Mouse (Mus musculus): ENCODE results near the gene Gabpb1. TPM values are rescaled to one million over a fixed set of nuclear protein-coding genes. Genes with fewer than 3 reads are reported as not detected.
"Not testable (repeated sequence)": the region's sequence is repeated elsewhere in the genome, so short reads cannot be mapped to it uniquely, and the experiment has no call there.

Gene Gabpb1
- polyA plus RNA-seq, 1 experiment from 2014 or later: 39.1 TPM

DNA sequence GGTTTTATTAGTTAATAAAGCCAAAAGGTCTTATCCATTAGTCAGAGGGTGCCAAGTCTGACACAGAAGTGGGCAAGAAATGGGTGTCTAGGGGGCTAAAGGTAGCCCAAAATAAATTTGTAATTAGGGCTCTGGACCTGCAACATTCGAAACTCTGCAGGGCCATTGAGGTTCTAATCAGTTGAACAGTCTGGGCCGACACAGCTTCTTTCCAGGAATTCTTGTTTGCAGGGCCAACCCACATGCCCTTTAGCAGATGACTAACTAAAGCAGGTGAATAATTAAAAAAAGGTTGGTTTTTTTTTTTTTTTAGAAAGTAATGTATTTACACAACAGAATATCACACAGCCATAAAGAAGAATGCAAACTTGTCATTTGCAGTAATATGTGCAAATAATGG lies 53.7 kb downstream of the Gabpb1 start:
- H3K4me2 ChIP-seq (ENCODE audit: low read depth, low read length): no peak overlapping the region
- H3K4me3 ChIP-seq (ENCODE audit: low read depth, low read length): no peak overlapping the region
- 88% methylated on average over 2 of the region's 2 CpGs for WGBS
- no peak for ATAC-seq (ENCODE audit: low read depth)
- no peaks in the 10 kb centered on the region for H3K36me3 ChIP-seq (ENCODE audit: control insufficient read depth, insufficient read depth, low read length)
- no peaks in the 10 kb centered on the region for H3K9me3 ChIP-seq (ENCODE audit: control insufficient read depth, low read length)
- H3K9ac ChIP-seq (replicated peaks; ENCODE audit: low read depth, low read length): no peak overlapping the region
- no peaks in the 10 kb centered on the region for H3K4me1 ChIP-seq (ENCODE audit: control insufficient read depth, insufficient read depth, low read length)
- no peak overlapping the region for H3K27ac ChIP-seq (ENCODE audit: low read depth, low read length)
- no peaks in the 10 kb centered on the region for H3K27me3 ChIP-seq (ENCODE audit: control insufficient read depth, insufficient read depth, low read length)

DNA sequence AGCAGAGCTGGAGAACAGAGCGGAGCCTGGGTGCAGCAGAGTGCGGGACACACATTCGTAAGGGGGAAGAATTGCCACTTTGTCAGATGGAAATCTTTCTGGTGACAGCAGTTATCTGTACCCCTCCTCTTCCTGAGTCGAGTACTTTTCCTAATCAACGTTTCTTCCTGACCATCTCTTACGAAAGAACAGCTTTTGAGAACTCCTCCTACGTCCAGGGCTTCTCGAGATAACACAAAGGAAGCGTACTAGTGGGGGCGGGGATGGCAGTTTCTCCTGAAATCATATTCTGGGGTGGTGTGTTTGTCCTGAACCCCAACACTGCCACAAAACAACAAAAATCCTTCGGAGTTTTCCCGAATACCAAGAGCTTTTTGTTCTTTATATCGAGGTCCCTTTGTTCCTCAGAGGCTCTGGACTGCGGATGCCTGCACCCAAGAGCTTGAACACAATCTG lies 56.9 kb downstream of the Gabpb1 start, which contains the start of gene Hdc:
Hdc (minus strand) TSS at position 51 of the 456 bp plus-strand sequence.
- Histone ChIP-seq H3K9me3 (ENCODE audit: control insufficient read depth, low read length) (no peaks in the 10 kb centered on the region), H3K4me1 (ENCODE audit: control insufficient read depth, insufficient read depth, low read length) (no peaks in the 10 kb centered on the region), H3K27me3 (ENCODE audit: control insufficient read depth, insufficient read depth, low read length) (no peaks in the 10 kb centered on the region), H3K27ac (ENCODE audit: low read depth, low read length) (no peak within 1 kb of the TSS), H3K4me2 (ENCODE audit: low read depth, low read length) (no peak within 1 kb of the TSS), H3K4me3 (ENCODE audit: low read depth, low read length) (no peak within 1 kb of the TSS), H3K36me3 (ENCODE audit: control insufficient read depth, insufficient read depth, low read length) (no peaks in the 10 kb centered on the region), H3K9ac (replicated peaks; ENCODE audit: low read depth, low read length) (no peak within 1 kb of the TSS)
- no peak for ATAC-seq (ENCODE audit: low read depth)
- 83% methylated on average over 14 of the region's 14 CpGs for WGBS

DNA sequence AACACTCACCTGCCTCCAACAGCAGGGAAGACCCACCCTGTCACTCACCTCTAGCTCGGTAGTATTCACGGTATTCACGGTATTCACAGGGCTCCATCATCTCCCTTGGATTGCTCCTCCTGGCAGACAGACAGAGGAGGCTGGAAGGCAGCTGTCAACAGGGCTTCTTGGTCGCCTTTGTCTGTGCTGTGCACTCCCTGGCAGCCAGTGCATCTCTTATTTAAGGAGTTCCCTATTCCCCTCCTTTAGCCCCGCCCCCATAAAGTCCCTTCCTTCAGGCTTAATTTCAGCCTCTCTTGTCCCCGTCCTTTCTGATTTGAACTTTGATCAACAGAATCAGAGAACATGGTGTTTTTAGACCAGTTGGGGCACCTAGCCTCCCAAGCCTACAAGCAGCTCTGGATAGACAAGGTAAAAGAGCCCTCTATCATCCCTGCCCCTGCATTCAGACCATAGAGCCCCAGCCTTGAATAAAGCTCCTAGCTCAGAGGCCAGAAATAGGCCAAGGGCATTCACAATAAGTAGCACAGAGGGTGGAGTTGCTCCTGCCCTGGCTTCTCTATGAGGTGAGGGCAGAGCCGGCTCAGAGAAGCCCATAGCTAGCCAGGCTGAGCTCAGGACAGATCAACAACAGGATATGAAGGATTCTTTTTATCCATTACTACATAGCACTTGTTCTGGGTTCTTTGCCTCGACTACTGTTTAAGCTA lies 57.5 kb downstream of the Gabpb1 start:
- 34% methylated on average over 8 of the region's 8 CpGs for WGBS
- no peaks in the 10 kb centered on the region for H3K36me3 ChIP-seq (ENCODE audit: control insufficient read depth, insufficient read depth, low read length)
- no peaks in the 10 kb centered on the region for H3K4me1 ChIP-seq (ENCODE audit: control insufficient read depth, insufficient read depth, low read length)
- no peaks in the 10 kb centered on the region for H3K9me3 ChIP-seq (ENCODE audit: control insufficient read depth, low read length)
- no peak overlapping the region for H3K4me3 ChIP-seq (ENCODE audit: low read depth, low read length)
- no peak overlapping the region for H3K4me2 ChIP-seq (ENCODE audit: low read depth, low read length)
- H3K27me3 ChIP-seq (ENCODE audit: control insufficient read depth, insufficient read depth, low read length): no peaks in the 10 kb centered on the region
- no peak for ATAC-seq (ENCODE audit: low read depth)
- H3K27ac ChIP-seq (ENCODE audit: low read depth, low read length): no peak overlapping the region
- no peak overlapping the region for H3K9ac ChIP-seq (replicated peaks; ENCODE audit: low read depth, low read length)

DNA sequence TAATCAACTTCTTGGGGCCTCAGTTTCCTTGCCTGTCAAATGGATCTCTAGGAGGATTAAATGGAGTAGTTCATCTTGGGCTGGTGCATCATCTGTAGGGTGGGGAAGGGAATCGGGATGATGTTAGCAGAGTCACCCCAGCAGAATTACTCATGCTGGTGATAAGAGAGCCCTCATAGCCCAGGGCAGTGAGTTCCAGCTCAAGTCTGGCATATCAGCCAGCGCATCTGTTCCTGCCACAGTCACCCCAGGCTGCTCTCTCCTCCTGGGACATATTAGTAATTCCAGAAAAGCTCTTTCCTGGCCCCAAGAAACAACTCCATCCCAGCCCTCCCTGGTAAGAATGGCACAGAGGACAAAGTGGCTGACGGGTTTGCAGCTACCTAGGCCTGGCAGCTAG lies 60.8 kb downstream of the Gabpb1 start:
- no peak for ATAC-seq (ENCODE audit: low read depth)
- no peak overlapping the region for H3K27ac ChIP-seq (ENCODE audit: low read depth, low read length)
- H3K9me3 ChIP-seq (ENCODE audit: control insufficient read depth, low read length): no peaks in the 10 kb centered on the region
- H3K4me2 ChIP-seq (ENCODE audit: low read depth, low read length): no peak overlapping the region
- H3K36me3 ChIP-seq (ENCODE audit: control insufficient read depth, insufficient read depth, low read length): no peaks in the 10 kb centered on the region
- H3K27me3 ChIP-seq (ENCODE audit: control insufficient read depth, insufficient read depth, low read length): no peaks in the 10 kb centered on the region
- no peaks in the 10 kb centered on the region for H3K4me1 ChIP-seq (ENCODE audit: control insufficient read depth, insufficient read depth, low read length)
- no peak overlapping the region for H3K9ac ChIP-seq (replicated peaks; ENCODE audit: low read depth, low read length)
- H3K4me3 ChIP-seq (ENCODE audit: low read depth, low read length): no peak overlapping the region
- 77% methylated on average over 3 of the region's 3 CpGs for WGBS

DNA sequence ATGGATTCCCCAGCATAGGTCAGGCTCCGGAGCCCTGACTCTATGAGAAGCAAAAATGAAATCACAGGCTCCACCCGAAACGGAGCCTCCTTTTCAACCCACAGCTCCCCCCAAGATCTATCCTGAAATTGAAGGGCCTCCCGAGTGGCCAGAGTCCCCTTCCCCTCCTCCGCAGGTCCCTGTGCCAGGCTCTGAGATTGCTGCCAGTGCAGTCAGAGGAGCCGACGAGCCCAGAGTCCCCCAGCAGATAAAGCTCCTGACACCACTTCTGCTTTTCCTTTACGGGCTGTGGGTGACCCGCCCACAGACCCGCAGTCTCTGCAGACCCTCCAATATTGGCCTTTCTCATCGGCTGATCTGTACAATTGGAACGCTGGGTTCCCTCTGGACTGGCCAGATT lies 66.5 kb downstream of the Gabpb1 start:
- not testable (repeated sequence) for H3K4me3 ChIP-seq (ENCODE audit: low read depth, low read length); H3K36me3 ChIP-seq (ENCODE audit: control insufficient read depth, insufficient read depth, low read length); H3K27me3 ChIP-seq (ENCODE audit: control insufficient read depth, insufficient read depth, low read length); H3K9me3 ChIP-seq (ENCODE audit: control insufficient read depth, low read length); ATAC-seq (ENCODE audit: low read depth); H3K4me2 ChIP-seq (ENCODE audit: low read depth, low read length); H3K9ac ChIP-seq (replicated peaks; ENCODE audit: low read depth, low read length); H3K4me1 ChIP-seq (ENCODE audit: control insufficient read depth, insufficient read depth, low read length); H3K27ac ChIP-seq (ENCODE audit: low read depth, low read length)
- 80% methylated on average over 11 of the region's 12 CpGs for WGBS

DNA sequence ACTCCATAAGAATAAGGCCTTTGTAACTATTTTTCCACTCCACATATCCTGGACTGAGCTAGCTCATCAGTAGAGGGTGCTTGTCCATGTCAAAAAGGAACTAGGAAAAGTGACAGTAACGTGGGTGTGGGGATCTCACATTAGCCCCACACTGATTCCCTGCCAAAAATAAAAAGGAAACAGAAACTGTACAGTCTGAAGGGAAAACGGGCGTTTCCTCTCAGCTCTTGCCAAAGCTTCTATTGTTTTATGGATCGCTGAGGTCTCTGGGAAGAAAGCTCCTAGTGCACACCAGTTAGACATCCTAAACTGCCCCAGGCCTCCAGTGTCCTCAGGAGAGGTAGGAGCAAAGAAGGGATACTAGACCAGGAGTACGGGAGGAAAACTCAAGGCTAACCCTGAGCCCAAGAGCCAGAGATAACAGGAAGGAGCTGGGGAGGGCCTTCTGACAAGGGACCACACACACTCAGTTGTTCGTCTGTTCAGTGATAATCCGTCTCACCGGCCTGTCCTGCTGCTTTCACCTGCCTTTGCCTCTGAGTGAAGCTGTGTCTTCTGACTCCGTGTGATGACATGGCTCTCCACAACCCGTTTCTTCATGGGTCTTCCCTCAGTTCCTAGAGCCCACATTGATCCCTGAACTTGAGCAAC lies 68.5 kb downstream of the Gabpb1 start:
- Histone ChIP-seq H3K9me3 (ENCODE audit: control insufficient read depth, low read length) (no peaks in the 10 kb centered on the region), H3K4me2 (ENCODE audit: low read depth, low read length) (no peak overlapping the region), H3K4me3 (ENCODE audit: low read depth, low read length) (no peak overlapping the region), H3K4me1 (ENCODE audit: control insufficient read depth, insufficient read depth, low read length) (no peaks in the 10 kb centered on the region), H3K27ac (ENCODE audit: low read depth, low read length) (no peak overlapping the region), H3K36me3 (ENCODE audit: control insufficient read depth, insufficient read depth, low read length) (no peaks in the 10 kb centered on the region), H3K27me3 (ENCODE audit: control insufficient read depth, insufficient read depth, low read length) (no peaks in the 10 kb centered on the region), H3K9ac (replicated peaks; ENCODE audit: low read depth, low read length) (no peak overlapping the region)
- no peak for ATAC-seq (ENCODE audit: low read depth)
- 73% methylated on average over 10 of the region's 10 CpGs for WGBS

DNA sequence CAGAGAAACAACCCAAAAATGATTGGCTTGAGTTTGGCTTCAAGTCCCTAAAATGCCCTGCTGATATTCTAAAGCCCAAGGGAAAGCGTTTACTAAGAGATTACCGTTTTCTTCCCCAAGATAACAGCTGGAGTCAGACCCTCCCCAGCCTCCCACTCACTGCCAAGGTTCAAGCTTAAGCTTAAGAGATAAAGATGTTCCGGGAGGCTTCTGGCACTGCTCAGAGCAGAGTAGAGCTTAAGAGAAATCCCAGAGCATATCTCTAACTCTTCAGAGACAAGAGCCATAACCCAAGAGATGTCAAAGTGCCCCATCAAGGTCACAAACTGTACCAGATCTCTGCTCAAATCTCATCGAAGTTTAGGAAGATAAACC lies 69.5 kb downstream of the Gabpb1 start:
- Histone ChIP-seq H3K27ac (ENCODE audit: low read depth, low read length) (no peak overlapping the region), H3K4me1 (ENCODE audit: control insufficient read depth, insufficient read depth, low read length) (no peaks in the 10 kb centered on the region), H3K9ac (replicated peaks; ENCODE audit: low read depth, low read length) (no peak overlapping the region), H3K9me3 (ENCODE audit: control insufficient read depth, low read length) (no peaks in the 10 kb centered on the region), H3K4me2 (ENCODE audit: low read depth, low read length) (no peak overlapping the region), H3K4me3 (ENCODE audit: low read depth, low read length) (no peak overlapping the region), H3K36me3 (ENCODE audit: control insufficient read depth, insufficient read depth, low read length) (no peaks in the 10 kb centered on the region), H3K27me3 (ENCODE audit: control insufficient read depth, insufficient read depth, low read length) (no peaks in the 10 kb centered on the region)
- ATAC-seq (ENCODE audit: low read depth): no peak
- WGBS: 79% methylated on average over 4 of the region's 4 CpGs

DNA sequence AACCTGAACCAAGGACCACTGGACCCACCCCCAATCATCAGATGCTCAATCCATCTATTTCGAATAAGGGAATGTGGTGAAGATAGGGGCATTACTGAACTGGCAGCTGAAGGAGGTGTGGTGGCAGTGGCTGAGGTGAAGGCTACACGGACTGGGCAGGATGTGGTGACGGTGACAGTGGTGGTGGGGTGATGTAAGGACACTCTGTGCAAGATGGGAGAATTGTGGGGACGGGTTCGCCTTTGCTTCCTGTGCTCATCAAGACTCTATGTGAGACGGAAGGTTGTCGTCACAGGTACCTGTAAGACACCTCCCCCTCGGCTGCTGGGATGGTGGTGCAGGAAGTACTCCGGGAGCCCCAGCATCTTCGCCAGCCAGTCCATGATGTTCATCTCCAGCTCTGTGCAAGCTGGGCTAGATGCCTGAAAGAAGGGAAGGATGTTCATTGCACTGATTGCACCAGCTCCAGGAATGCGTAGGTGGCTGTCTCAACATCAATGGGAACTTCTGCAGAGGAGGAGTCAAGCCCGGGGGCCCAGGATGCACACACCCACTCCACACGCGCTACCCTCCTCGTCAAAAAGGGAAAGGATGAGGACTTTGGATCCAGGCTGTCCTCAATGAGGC lies 70.0 kb downstream of the Gabpb1 start:
- H3K4me2 ChIP-seq (ENCODE audit: low read depth, low read length): no peak overlapping the region
- no peaks in the 10 kb centered on the region for H3K27me3 ChIP-seq (ENCODE audit: control insufficient read depth, insufficient read depth, low read length)
- no peak overlapping the region for H3K27ac ChIP-seq (ENCODE audit: low read depth, low read length)
- H3K4me1 ChIP-seq (ENCODE audit: control insufficient read depth, insufficient read depth, low read length): no peaks in the 10 kb centered on the region
- H3K36me3 ChIP-seq (ENCODE audit: control insufficient read depth, insufficient read depth, low read length): no peaks in the 10 kb centered on the region
- 89% methylated on average over 15 of the region's 15 CpGs for WGBS
- no peak for ATAC-seq (ENCODE audit: low read depth)
- H3K4me3 ChIP-seq (ENCODE audit: low read depth, low read length): no peak overlapping the region
- H3K9me3 ChIP-seq (ENCODE audit: control insufficient read depth, low read length): no peaks in the 10 kb centered on the region
- H3K9ac ChIP-seq (replicated peaks; ENCODE audit: low read depth, low read length): no peak overlapping the region

DNA sequence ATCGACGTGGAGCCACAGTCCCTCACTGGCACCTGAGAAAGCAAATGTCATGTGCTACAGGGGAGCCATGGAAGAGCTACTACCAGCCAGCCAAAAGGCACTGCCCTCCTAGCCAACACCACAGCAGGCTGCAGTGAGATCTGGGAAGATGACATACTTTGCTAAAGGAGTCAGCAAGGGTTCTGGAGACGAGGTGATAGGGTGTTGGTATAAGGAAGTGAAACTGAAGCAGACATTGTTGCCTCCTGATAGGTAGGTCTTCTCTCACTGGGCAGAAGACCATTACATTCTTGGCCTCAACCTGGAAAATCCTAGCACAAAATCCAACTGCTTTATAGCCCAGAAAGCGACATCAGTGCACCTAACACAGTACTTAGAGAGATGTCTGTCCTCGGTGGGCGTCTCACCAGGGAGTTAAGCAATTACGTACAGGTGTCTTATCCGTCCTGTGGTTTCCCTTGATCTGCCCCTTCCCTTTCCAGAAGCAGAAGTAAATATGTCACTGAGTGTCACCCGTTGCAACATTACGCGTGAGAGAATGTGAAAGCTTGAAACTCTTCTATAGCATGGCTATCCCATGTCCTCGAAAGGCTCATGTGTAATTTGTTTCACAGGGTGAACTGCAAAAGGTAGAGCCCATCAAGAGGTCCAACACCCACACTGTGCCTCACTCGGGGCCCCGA lies 74.1 kb downstream of the Gabpb1 start:
- WGBS: 90% methylated on average over 14 of the region's 14 CpGs
- H3K27me3 ChIP-seq (ENCODE audit: control insufficient read depth, insufficient read depth, low read length): no peaks in the 10 kb centered on the region
- ATAC-seq (ENCODE audit: low read depth): no peak

More for the DNA sequence above, 74.1 kb downstream of the Gabpb1 start:
- Histone ChIP-seq H3K9me3 (ENCODE audit: control insufficient read depth, low read length) (no peaks in the 10 kb centered on the region), H3K4me3 (ENCODE audit: low read depth, low read length) (no peak overlapping the region), H3K4me2 (ENCODE audit: low read depth, low read length) (no peak overlapping the region), H3K9ac (replicated peaks; ENCODE audit: low read depth, low read length) (no peak overlapping the region), H3K36me3 (ENCODE audit: control insufficient read depth, insufficient read depth, low read length) (no peaks in the 10 kb centered on the region), H3K4me1 (ENCODE audit: control insufficient read depth, insufficient read depth, low read length) (no peaks in the 10 kb centered on the region), H3K27ac (ENCODE audit: low read depth, low read length) (no peak overlapping the region)
